Comparison of ENCODE assay signal across 29 mouse cellular contexts in the genomic region with DNA sequence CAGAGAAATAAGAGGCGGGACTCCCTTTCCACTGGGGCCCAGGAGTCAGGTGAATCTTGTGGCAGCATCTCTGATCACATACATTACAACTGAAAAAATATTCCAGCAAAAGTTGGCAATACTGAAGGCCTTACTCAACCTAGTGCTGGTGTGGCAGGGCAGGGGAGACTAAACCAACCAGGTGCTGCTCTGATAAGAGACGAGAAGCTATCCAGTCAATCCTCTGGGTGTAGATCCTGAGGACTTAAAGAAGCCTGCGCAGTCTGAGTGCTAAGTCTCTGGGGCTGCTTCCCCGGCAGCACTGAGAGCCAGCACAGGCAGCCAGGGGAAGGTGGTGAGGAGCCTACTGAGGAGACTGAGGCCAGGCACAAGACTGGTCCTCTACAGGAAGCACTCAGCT. TPM values are rescaled to one million over a fixed set of nuclear protein-coding genes. Genes with fewer than 3 reads are reported as not detected.
A peak's percentile ranks its signal among the peaks of the same experiment; 100 is the strongest.
DNase-seq lines count a peak whose midpoint lies in the region; ATAC-seq and TF ChIP-seq lines count a peak whose summit lies in the region.
"Had no signal": no experiment of that assay in that cellular context is flagged by ENCODE, and none has a peak within 500 bp of the region (broad histone marks: within the 10 kb centered on the region; RNA-seq: fewer than 3 reads in every experiment).

No protein-coding gene starts in this region.

- no peaks in the 10 kb centered on the region for H3K27me3 ChIP-seq in midbrain, embryonic 10.5 days (ENCODE audit: low read depth, poor library complexity, severe bottlenecking)
- H3K27me3 ChIP-seq in midbrain, embryonic 14.5 days (ENCODE audit: control insufficient read depth, insufficient read depth, low read length): no peaks in the 10 kb centered on the region
- H3K27me3 ChIP-seq in hindbrain, embryonic 12.5 days: no peaks in the 10 kb centered on the region
- H3K27me3 ChIP-seq: CH12.LX; forebrain, embryonic 15.5 days; heart, embryonic 13.5 days; hindbrain, embryonic 15.5 days; kidney, embryonic 15.5 days; limb, embryonic 13.5 days; lung, embryonic 15.5 days had no signal

- H3K4me1 ChIP-seq in midbrain, embryonic 10.5 days: no peaks in the 10 kb centered on the region
- H3K4me1 ChIP-seq in midbrain, embryonic 14.5 days (ENCODE audit: control insufficient read depth, insufficient read depth, low read length): no peaks in the 10 kb centered on the region
- peaks cover 2% of the 10 kb centered on the region; the same call in 1 of the 2 replicates for H3K4me1 ChIP-seq in bone marrow, adult 2 months (ENCODE audit: control insufficient read depth, insufficient read depth, low read length)
- no peaks in the 10 kb centered on the region for H3K4me1 ChIP-seq in hindbrain, embryonic 12.5 days
- H3K4me1 ChIP-seq: forebrain, embryonic 10.5 days; forebrain, embryonic 15.5 days; hindbrain, embryonic 15.5 days; kidney, embryonic 15.5 days; limb, embryonic 13.5 days; lung, embryonic 15.5 days had no signal

- DNase-seq in midbrain, embryonic 10.5 days (ENCODE audit: low spot score): no peak
- DNase-seq in midbrain, embryonic 14.5 days: no peak
- no peak for DNase-seq in layer of hippocampus, adult 11-12 months (ENCODE audit: low spot score)
- DNase-seq: adrenal gland, postnatal 25 days; cerebellum, adult 2 months; cerebellum, postnatal 25 days; gastrocnemius, postnatal 25 days; heart, postnatal 10 days; kidney, adult 11 months; kidney, postnatal 36 days; right cerebral cortex, postnatal 25 days; thymus, adult 2 months had no signal

- no peak overlapping the region for H3K9ac ChIP-seq in midbrain, embryonic 14.5 days (replicated peaks; ENCODE audit: low read length)
- no peak overlapping the region for H3K9ac ChIP-seq in hindbrain, embryonic 12.5 days
- H3K9ac ChIP-seq: forebrain, embryonic 15.5 days; heart, embryonic 13.5 days; hindbrain, embryonic 15.5 days; kidney, embryonic 15.5 days; limb, embryonic 13.5 days; liver, embryonic 14.5 days; lung, embryonic 15.5 days had no signal

- no peaks in the 10 kb centered on the region for H3K9me3 ChIP-seq in midbrain, embryonic 10.5 days (replicated peaks)
- H3K9me3 ChIP-seq in midbrain, embryonic 14.5 days (ENCODE audit: control insufficient read depth, low read length): no peaks in the 10 kb centered on the region
- H3K9me3 ChIP-seq in hindbrain, embryonic 12.5 days (replicated peaks): no peaks in the 10 kb centered on the region
- H3K9me3 ChIP-seq: forebrain, embryonic 10.5 days; forebrain, embryonic 15.5 days; heart, embryonic 13.5 days; hindbrain, embryonic 15.5 days; kidney, embryonic 15.5 days; limb, embryonic 13.5 days; lung, embryonic 15.5 days had no signal

- TF ChIP-seq POLR2A in bone marrow, adult 2 months (IDR thresholded peaks at IDR 0.05; ENCODE audit: borderline replicate concordance, control insufficient read depth, low read depth, low read length): peak; percentile 49; the same call in 1 of the 2 replicates

- no peak for TF ChIP-seq CTCF in bone marrow, adult 2 months (IDR thresholded peaks at IDR 0.05; ENCODE audit: control insufficient read depth, insufficient read depth, low read length)

- 87% methylated on average over 4 of the region's 4 CpGs for WGBS in midbrain, embryonic 10.5 days
- 82% methylated on average over 4 of the region's 4 CpGs for WGBS in midbrain, embryonic 14.5 days
- 57% methylated on average over 4 of the region's 4 CpGs for WGBS in bone marrow, adult 2 months
- WGBS in hindbrain, embryonic 12.5 days: 89% methylated on average over 4 of the region's 4 CpGs

- no peak overlapping the region for H3K4me3 ChIP-seq in midbrain, embryonic 10.5 days
- H3K4me3 ChIP-seq in midbrain, embryonic 14.5 days (replicated peaks; ENCODE audit: low read depth, low read length): no peak overlapping the region
- H3K4me3 ChIP-seq in bone marrow, adult 2 months (replicated peaks; ENCODE audit: control insufficient read depth, low read depth, low read length): no peak overlapping the region
- no peak overlapping the region for H3K4me3 ChIP-seq in hindbrain, embryonic 12.5 days
- H3K4me3 ChIP-seq: forebrain, embryonic 10.5 days; forebrain, embryonic 15.5 days; heart, embryonic 13.5 days; hindbrain, embryonic 15.5 days; kidney, embryonic 15.5 days; limb, embryonic 13.5 days; lung, embryonic 15.5 days had no signal

- no peak overlapping the region for H3K4me2 ChIP-seq in midbrain, embryonic 14.5 days (ENCODE audit: low read length)
- no peak overlapping the region for H3K4me2 ChIP-seq in hindbrain, embryonic 12.5 days (replicated peaks)
- H3K4me2 ChIP-seq: forebrain, embryonic 15.5 days; heart, embryonic 13.5 days; hindbrain, embryonic 15.5 days; kidney, embryonic 15.5 days; limb, embryonic 13.5 days; lung, embryonic 15.5 days had no signal

- H3K36me3 ChIP-seq in midbrain, embryonic 10.5 days: no peaks in the 10 kb centered on the region
- no peaks in the 10 kb centered on the region for H3K36me3 ChIP-seq in midbrain, embryonic 14.5 days (ENCODE audit: control insufficient read depth, insufficient read depth, low read length)
- no peaks in the 10 kb centered on the region for H3K36me3 ChIP-seq in hindbrain, embryonic 12.5 days
- H3K36me3 ChIP-seq: forebrain, embryonic 10.5 days; forebrain, embryonic 15.5 days; heart, embryonic 13.5 days; hindbrain, embryonic 15.5 days; kidney, embryonic 15.5 days; limb, embryonic 13.5 days; lung, embryonic 15.5 days had no signal

- H3K27ac ChIP-seq in midbrain, embryonic 10.5 days (replicated peaks): peak overlapping the region; percentile 3; the same call in 1 of the 2 replicates
- no peak overlapping the region for H3K27ac ChIP-seq in midbrain, embryonic 14.5 days (replicated peaks; ENCODE audit: low read depth, low read length)
- H3K27ac ChIP-seq in bone marrow, adult 2 months (ENCODE audit: control insufficient read depth, insufficient read depth, low read depth, low read length, poor library complexity): peak overlapping the region; percentile 80
- no peak overlapping the region for H3K27ac ChIP-seq in hindbrain, embryonic 12.5 days
- H3K27ac ChIP-seq: forebrain, embryonic 10.5 days; forebrain, embryonic 15.5 days; heart, embryonic 13.5 days; hindbrain, embryonic 15.5 days; kidney, embryonic 15.5 days; limb, embryonic 13.5 days; liver, embryonic 14.5 days; lung, embryonic 15.5 days; stomach, postnatal 0 days had no signal

- ATAC-seq in midbrain, embryonic 14.5 days (ENCODE audit: low FRiP score, low TSS enrichment): no peak
- peak; percentile 72 for ATAC-seq in erythroblast, adult 5-6 weeks (replicated peaks; ENCODE audit: low FRiP score, poor library complexity, severe bottlenecking)
- ATAC-seq in megakaryocyte progenitor cell, adult 5-6 weeks (replicated peaks; ENCODE audit: poor library complexity): peak; percentile 40
- no peak for ATAC-seq in hindbrain, embryonic 12.5 days (ENCODE audit: low FRiP score)
- no peak for ATAC-seq in CD4-positive, CD25-positive, alpha-beta regulatory T cell, adult 4 months
- ATAC-seq: forebrain, embryonic 15.5 days; inflammation-experienced regulatory T-cells, adult 6 months; midbrain, embryonic 16.5 days had no signal

RNA-seq across cellular contexts. Expression of a gene that starts 51.0 kb away (rescaled TPM):
- polyA plus RNA-seq in midbrain, embryonic 10.5 days (2016; fragmentation: Nextera tagmentation; extraction: Ambion mirVana): 3.8 and 4.1 TPM in 2 replicates
- 10.8 and 14.1 TPM in 2 replicates for polyA plus RNA-seq in midbrain, embryonic 14.5 days (2014; fragmentation: Nextera tagmentation; extraction: Ambion mirVana)
- 29.5 and 33.4 TPM in 2 replicates for polyA plus RNA-seq in bone marrow, adult 2 months (2011; ENCODE audit: insufficient read depth, insufficient read length, low replicate concordance, missing spikeins)
- total RNA-seq in erythroblast, adult 5-6 weeks (2015; ENCODE audit: low replicate concordance): 97.0 and 109 TPM in 2 replicates
- 129 and 135 TPM in 2 replicates for total RNA-seq in erythroblast, adult 5-6 weeks (2017; ENCODE audit: low replicate concordance)
- total RNA-seq in megakaryocyte progenitor cell, adult 5-6 weeks (2015): 25.0 and 29.6 TPM in 2 replicates
- 28.1 and 28.5 TPM in 2 replicates for total RNA-seq in megakaryocyte progenitor cell, adult 5-6 weeks (2017)
- 9.2 and 10.0 TPM in 2 replicates for polyA plus RNA-seq in hindbrain, embryonic 12.5 days (2016; fragmentation: Nextera tagmentation; extraction: Ambion mirVana)
- polyA plus RNA-seq in CD4-positive, CD25-positive, alpha-beta regulatory T cell, adult 4 months (2017; shearing (Covaris generic)): 1 to 10 TPM; 5.4 to 8.6 TPM

Comparison
In these comparisons a context has a peak if more than half of its experiments do, and no peak if none do; other contexts are left out.
1. H3K27ac ChIP-seq: peak in midbrain, embryonic 10.5 days (single experiment) and bone marrow, adult 2 months (single experiment); none in midbrain, embryonic 14.5 days (single experiment) and hindbrain, embryonic 12.5 days (single experiment).
2. ATAC-seq: peak in erythroblast, adult 5-6 weeks (single experiment) and megakaryocyte progenitor cell, adult 5-6 weeks (single experiment); none in midbrain, embryonic 14.5 days (single experiment), hindbrain, embryonic 12.5 days (single experiment) and CD4-positive, CD25-positive, alpha-beta regulatory T cell, adult 4 months (single experiment).